Mouse (Mus musculus): ENCODE measurements around the gene Ntng2.

DNA sequence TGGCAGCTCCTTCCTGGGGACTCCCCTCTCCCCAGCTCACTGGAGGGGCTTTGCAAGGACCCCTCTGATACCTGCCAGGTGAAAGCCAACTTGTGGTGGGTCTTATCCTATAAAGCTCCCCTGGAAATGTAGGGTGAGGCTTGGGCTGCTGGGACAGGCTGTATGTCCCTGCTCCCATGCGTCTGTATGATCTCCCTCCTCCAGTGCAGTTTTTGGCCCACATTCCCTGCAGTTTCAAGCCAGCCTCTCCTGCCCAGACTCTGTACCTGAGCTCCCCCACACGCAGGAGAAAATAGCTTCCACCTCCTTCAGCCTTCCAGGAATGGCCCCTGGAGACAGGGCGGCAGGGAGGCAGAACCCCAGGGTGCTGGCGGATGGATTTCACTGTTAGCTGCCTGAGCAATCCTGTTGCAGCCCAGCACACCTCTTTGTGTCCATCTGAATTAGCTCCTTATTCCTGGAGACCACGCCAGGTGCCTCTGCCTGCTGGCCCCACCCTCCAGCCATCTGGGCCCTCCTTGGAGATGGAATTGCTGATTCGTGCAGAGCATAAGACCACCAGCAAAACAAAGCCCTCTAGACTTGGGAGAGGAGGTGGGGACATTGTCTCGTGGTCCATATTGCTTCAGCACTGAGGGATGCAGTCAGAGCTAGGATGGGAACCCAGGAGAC lies 29.1 kb downstream of the Ntng2 start:
- no peak for TF ChIP-seq CTCF (IDR thresholded peaks at IDR 0.05; ENCODE audit: insufficient read depth, low read depth, low read length)
- 0 out of 2 replicates have a peak, but pooled peaks have one; percentile 15 for TF ChIP-seq POLR2A (IDR thresholded peaks at IDR 0.05; ENCODE audit: insufficient read depth, low read depth, low read length)
